Mouse (Mus musculus) myocyte (in vitro differentiated cells): Measurements from ENCODE around the gene Rbp7. TPM values are rescaled to one million over a fixed set of nuclear protein-coding genes. Genes with fewer than 3 reads are reported as not detected.

Experiments
- H3K27me3 ChIP-seq: one replicate; pipeline ENCODE4 v1.6.1; 2011; ENCODE audit not compliant: control insufficient read depth, insufficient read depth, insufficient read length
- H3K36me3 ChIP-seq: one replicate; pipeline ENCODE4 v1.6.1; 2011; ENCODE audit not compliant: control insufficient read depth, insufficient read depth
- H3K4me2 ChIP-seq: one replicate; pipeline ENCODE4 v1.6.1; 2011; ENCODE audit warnings: low read depth, control low read depth
- H3K4me3 ChIP-seq: one replicate; pipeline ENCODE4 v1.5.1; 2011; ENCODE audit warnings: mild to moderate bottlenecking, control low read depth, moderate library complexity
- H3K79me2 ChIP-seq: one replicate; pipeline ENCODE4 v1.6.1; 2011; ENCODE audit not compliant: control insufficient read depth, insufficient read depth
- H3ac ChIP-seq: one replicate; pipeline ENCODE4 v1.6.1; 2011; ENCODE audit not compliant: control insufficient read depth, insufficient read length
- CEBPB ChIP-seq: IDR thresholded peaks from 2 replicates; pipeline ENCODE4 v1.6.1; 2011; ENCODE audit warnings: mild to moderate bottlenecking, moderate library complexity; ENCODE audit not compliant: poor library complexity, insufficient read depth, severe bottlenecking
- E2F4 ChIP-seq: IDR thresholded peaks from one replicate; pipeline ENCODE4 v1.6.1; 2011; ENCODE audit warnings: mild to moderate bottlenecking, control low read depth, moderate library complexity; ENCODE audit not compliant: insufficient read depth
- MAX ChIP-seq: IDR thresholded peaks from one replicate; pipeline ENCODE4 v1.6.1; 2011; ENCODE audit warnings: low read depth, mild to moderate bottlenecking, control low read depth
- MYOD1 ChIP-seq, 3 experiments: IDR thresholded peaks; one replicate each; pipeline ENCODE4 v1.6.1; 2011; ENCODE audit warnings: control low read depth in 2 of 3, low read depth in 2 of 3, mild to moderate bottlenecking in 2 of 3, moderate library complexity in 1 of 3; ENCODE audit not compliant: insufficient read length in 2 of 3, control insufficient read depth in 1 of 3
- MYOG ChIP-seq, 3 experiments: IDR thresholded peaks; one replicate each; pipeline ENCODE4 v1.6.1; 2011; ENCODE audit warnings: control low read depth in 2 of 3, low read depth in 2 of 3, mild to moderate bottlenecking in 2 of 3; ENCODE audit not compliant: insufficient read length in 2 of 3, control insufficient read depth in 1 of 3, insufficient read depth in 1 of 3
- POLR2A ChIP-seq: IDR thresholded peaks from one replicate; pipeline ENCODE4 v1.6.1; 2011; ENCODE audit warnings: low read depth, mild to moderate bottlenecking, control low read depth, moderate library complexity; ENCODE audit not compliant: insufficient read length
- POLR2AphosphoS2 ChIP-seq: IDR thresholded peaks from one replicate; pipeline ENCODE4 v1.6.1; 2011; ENCODE audit warnings: low read depth, control low read depth; ENCODE audit not compliant: insufficient read length
- REST ChIP-seq: IDR thresholded peaks from one replicate; pipeline ENCODE4 v1.6.1; 2011; ENCODE audit warnings: mild to moderate bottlenecking, control low read depth, moderate library complexity; ENCODE audit not compliant: insufficient read depth, insufficient read length
- SRF ChIP-seq: IDR thresholded peaks from one replicate; pipeline ENCODE4 v1.6.1; 2011; ENCODE audit warnings: low read depth; ENCODE audit not compliant: control insufficient read depth, insufficient read length
- TCF12 ChIP-seq: IDR thresholded peaks from one replicate; pipeline ENCODE4 v1.6.1; 2011; ENCODE audit warnings: mild to moderate bottlenecking, control low read depth; ENCODE audit not compliant: poor library complexity, insufficient read depth, severe bottlenecking
- TCF3 ChIP-seq: IDR thresholded peaks from one replicate; pipeline ENCODE4 v1.6.1; 2011; ENCODE audit warnings: low read depth, control low read depth; ENCODE audit not compliant: insufficient read length
- USF1 ChIP-seq: IDR thresholded peaks from one replicate; pipeline ENCODE4 v1.6.1; 2011; ENCODE audit warnings: low read depth, mild to moderate bottlenecking, control low read depth, moderate library complexity
- polyA plus RNA-seq: library from polyadenylated mRNA; unstranded; fragments of >200 nt; fragmentation: generic; extraction: Trizol; gene quantifications from one replicate; pipeline ENCODE4 v1.2.1, GENCODE M21; 2012; ENCODE audit warnings: missing spikeins

Gene Rbp7
- polyA plus RNA-seq, 1 experiment, result not detected

GRCm38 (mm10) chr4:149403037-149403436, 51.7 kb downstream of the Rbp7 start:
- Histone ChIP-seq H3K4me3 (no peak overlapping the region), H3K79me2 (peaks cover 81% of the 10 kb centered on the region), H3K36me3 (peaks cover 3% of the 10 kb centered on the region), H3K27me3 (no peaks in the 10 kb centered on the region), H3K4me2 (peak overlapping the region; percentile 63), H3ac (no peak overlapping the region)
- TF ChIP-seq E2F4 (no peak), MYOG (IDR thresholded peaks at IDR 0.05; ENCODE audit: control insufficient read depth in 1 of 3, insufficient read depth in 1 of 3, insufficient read length in 2 of 3, low read depth in 2 of 3) (peak in 2 of 3 experiments; percentile 30 to 74), TCF3 (no peak), MAX (no peak), TCF12 (no peak), CEBPB (no peak), MYOD1 (IDR thresholded peaks at IDR 0.05; ENCODE audit: control insufficient read depth in 1 of 3, insufficient read length in 2 of 3, low read depth in 2 of 3) (peak in 1 of 3 experiments; percentile 47)

GRCm38 (mm10) chr4:149401591-149401982, 53.2 kb downstream of the Rbp7 start:
- H3ac ChIP-seq, result no peak overlapping the region
- no peak for TF ChIP-seq POLR2AphosphoS2
- peak in 1 of 3 experiments; percentile 33 for TF ChIP-seq MYOG (IDR thresholded peaks at IDR 0.05; ENCODE audit: control insufficient read depth in 1 of 3, insufficient read depth in 1 of 3, insufficient read length in 2 of 3, low read depth in 2 of 3)
- peak in 1 of 3 experiments; percentile 40 for TF ChIP-seq MYOD1 (IDR thresholded peaks at IDR 0.05; ENCODE audit: control insufficient read depth in 1 of 3, insufficient read length in 2 of 3, low read depth in 2 of 3)
- H3K4me2 ChIP-seq, result peak overlapping the region; percentile 70
- H3K27me3 ChIP-seq, result no peaks in the 10 kb centered on the region
- H3K36me3 ChIP-seq, result peaks cover 13% of the 10 kb centered on the region
- H3K79me2 ChIP-seq, result peaks cover 67% of the 10 kb centered on the region
- no peak overlapping the region for H3K4me3 ChIP-seq

- Histone ChIP-seq H3K79me2 (peaks cover 63% of the 10 kb centered on the region), H3K27me3 (no peaks in the 10 kb centered on the region), H3K4me3 (no peak overlapping the region), H3K36me3 (peaks cover 13% of the 10 kb centered on the region), H3K4me2 (peak overlapping the region; percentile 70), H3ac (no peak overlapping the region)
- TF ChIP-seq POLR2A (no peak), TCF3 (peak; percentile 27), POLR2AphosphoS2 (no peak), USF1 (no peak), TCF12 (peak; percentile 43), MAX (no peak), SRF (no peak), E2F4 (no peak), MYOG (IDR thresholded peaks at IDR 0.05; ENCODE audit: control insufficient read depth in 1 of 3, insufficient read depth in 1 of 3, insufficient read length in 2 of 3, low read depth in 2 of 3) (peak in 2 of 3 experiments; percentile 87 to 94), REST (no peak), MYOD1 (IDR thresholded peaks at IDR 0.05; ENCODE audit: control insufficient read depth in 1 of 3, insufficient read length in 2 of 3, low read depth in 2 of 3) (peak in 2 of 3 experiments; percentile 89 to 90)
Measured at GRCm38 (mm10) chr4:149400878-149401590, 53.7 kb downstream of the Rbp7 start.

Other genes starting within 250 kb of the Rbp7 start
- 26.7 TPM for gene Kif1b, start 147.3 kb downstream of the Rbp7 start, polyA plus RNA-seq
- gene Ube4b, start 28.2 kb downstream of the Rbp7 start, polyA plus RNA-seq, result 57.4 TPM
- not detected for gene Tmem274, start 22.4 kb upstream of the Rbp7 start, polyA plus RNA-seq
- gene Nmnat1, start 30.2 kb upstream of the Rbp7 start, polyA plus RNA-seq, result 9.3 TPM
- gene Lzic, start 30.3 kb upstream of the Rbp7 start, polyA plus RNA-seq, result 45.5 TPM
- gene Ctnnbip1, start 63.3 kb upstream of the Rbp7 start, polyA plus RNA-seq, result 19.9 TPM
- 52.1 TPM for gene Clstn1, start 131.5 kb upstream of the Rbp7 start, polyA plus RNA-seq
- 1.4 TPM for gene Pik3cd, start 247.6 kb upstream of the Rbp7 start, polyA plus RNA-seq